ENCODE assay signal across 20 mouse cellular contexts in genomic region chr4:143180731-143181130, GRCm38 (mm10). TPM values are rescaled to one million over a fixed set of nuclear protein-coding genes. Genes with fewer than 3 reads are reported as not detected.
DNase-seq lines count a peak whose midpoint lies in the region; ATAC-seq lines count a peak whose summit lies in the region.
"Had no signal": no experiment of that assay in that cellular context is flagged by ENCODE, and none has a peak within 500 bp of the region (broad histone marks: within the 10 kb centered on the region; RNA-seq: fewer than 3 reads in every experiment).

No protein-coding gene starts in this region.

- 90% methylated on average over 5 of the region's 5 CpGs for WGBS in midbrain, embryonic 10.5 days

- H3K36me3 ChIP-seq in midbrain, embryonic 10.5 days: peaks cover 37% of the 10 kb centered on the region

- no peak overlapping the region for H3K27ac ChIP-seq in midbrain, embryonic 10.5 days (replicated peaks)
- H3K27ac ChIP-seq: embryonic facial prominence, embryonic 15.5 days; forebrain, embryonic 15.5 days; heart, embryonic 13.5 days; hindbrain, embryonic 12.5 days had no signal

- no peaks in the 10 kb centered on the region for H3K9me3 ChIP-seq in midbrain, embryonic 10.5 days (replicated peaks)
- H3K9me3 ChIP-seq: embryonic facial prominence, embryonic 15.5 days; forebrain, embryonic 15.5 days; heart, embryonic 13.5 days; hindbrain, embryonic 12.5 days had no signal

- DNase-seq in heart, adult 11 months: peak; percentile 44
- DNase-seq in heart, adult 8-10 months (ENCODE audit: low spot score): no peak
- DNase-seq in A20 (ENCODE audit: low read depth, low spot score): peak; percentile 86
- DNase-seq in midbrain, embryonic 10.5 days (ENCODE audit: low spot score): no peak
- DNase-seq: adrenal gland, adult 8-10 months; adrenal gland, postnatal 36 days; cerebellum, adult 2 months; cerebellum, postnatal 14 days; embryo, embryonic 11 days; gastrocnemius, postnatal 10 days; heart, postnatal 36 days had no signal

- no peak overlapping the region for H3K4me3 ChIP-seq in midbrain, embryonic 10.5 days
- H3K4me3 ChIP-seq: embryonic facial prominence, embryonic 15.5 days; erythroblast, embryonic 14.5 days; forebrain, embryonic 15.5 days; heart, embryonic 13.5 days; hindbrain, embryonic 12.5 days had no signal

- H3K4me1 ChIP-seq in midbrain, embryonic 10.5 days: no peaks in the 10 kb centered on the region
- H3K4me1 ChIP-seq: embryonic facial prominence, embryonic 15.5 days; forebrain, embryonic 15.5 days; hindbrain, embryonic 12.5 days had no signal

- no peaks in the 10 kb centered on the region for H3K27me3 ChIP-seq in midbrain, embryonic 10.5 days (ENCODE audit: low read depth, poor library complexity, severe bottlenecking)
- H3K27me3 ChIP-seq: embryonic facial prominence, embryonic 15.5 days; forebrain, embryonic 15.5 days; heart, embryonic 13.5 days; hindbrain, embryonic 12.5 days had no signal

- ATAC-seq in hematopoietic stem cell, adult 5-6 weeks (replicated peaks in 1 of 2; ENCODE audit: insufficient read depth in 1 of 2, low FRiP score in 2 of 2, low TSS enrichment in 1 of 2, low read depth in 1 of 2, poor library complexity in 2 of 2, severe bottlenecking in 2 of 2): peak; percentile 45 to 65
- peak; percentile 70 for ATAC-seq in neutrophil, adult 5-6 weeks (ENCODE audit: extremely low read depth, insufficient number of reproducible peaks, low FRiP score, poor library complexity, severe bottlenecking)
- ATAC-seq in frontal cortex, adult (ENCODE audit: low TSS enrichment): no peak
- ATAC-seq: forebrain, embryonic 15.5 days; hindbrain, embryonic 16.5 days had no signal

RNA-seq across cellular contexts. Expression of gene Prdm2, which starts 32.1 kb away (rescaled TPM):
- 10 to 100 TPM; 20.0 to 23.7 (median 21.3) TPM for total RNA-seq in heart, adult 8-10 months (2022)
- total RNA-seq in hematopoietic stem cell, adult 5-6 weeks (2017): 18.0 and 19.9 TPM in 2 replicates
- total RNA-seq in neutrophil, adult 5-6 weeks (2017): 66.9 and 68.1 TPM in 2 replicates
- polyA plus RNA-seq in midbrain, embryonic 10.5 days (2016; fragmentation: Nextera tagmentation; extraction: Ambion mirVana): 14.2 and 16.6 TPM in 2 replicates

Comparison
In these comparisons a context has a peak if more than half of its experiments do, and no peak if none do; other contexts are left out.
1. DNase-seq: peak in heart, adult 11 months (single experiment) and A20 (single experiment); none in heart, adult 8-10 months (single experiment) and midbrain, embryonic 10.5 days (single experiment).